Mouse (Mus musculus): ENCODE measurements around the gene Chmp2a. TPM values are rescaled to one million over a fixed set of nuclear protein-coding genes. Genes with fewer than 3 reads are reported as not detected.
"Not testable (repeated sequence)": the region's sequence is repeated elsewhere in the genome, so short reads cannot be mapped to it uniquely, and the experiment has no call there.

Chmp2a gene
- polyA plus RNA-seq (2011; ENCODE audit: insufficient read length, low read depth, missing spikeins), result 85.6 and 98.6 TPM in 2 replicates

DNA sequence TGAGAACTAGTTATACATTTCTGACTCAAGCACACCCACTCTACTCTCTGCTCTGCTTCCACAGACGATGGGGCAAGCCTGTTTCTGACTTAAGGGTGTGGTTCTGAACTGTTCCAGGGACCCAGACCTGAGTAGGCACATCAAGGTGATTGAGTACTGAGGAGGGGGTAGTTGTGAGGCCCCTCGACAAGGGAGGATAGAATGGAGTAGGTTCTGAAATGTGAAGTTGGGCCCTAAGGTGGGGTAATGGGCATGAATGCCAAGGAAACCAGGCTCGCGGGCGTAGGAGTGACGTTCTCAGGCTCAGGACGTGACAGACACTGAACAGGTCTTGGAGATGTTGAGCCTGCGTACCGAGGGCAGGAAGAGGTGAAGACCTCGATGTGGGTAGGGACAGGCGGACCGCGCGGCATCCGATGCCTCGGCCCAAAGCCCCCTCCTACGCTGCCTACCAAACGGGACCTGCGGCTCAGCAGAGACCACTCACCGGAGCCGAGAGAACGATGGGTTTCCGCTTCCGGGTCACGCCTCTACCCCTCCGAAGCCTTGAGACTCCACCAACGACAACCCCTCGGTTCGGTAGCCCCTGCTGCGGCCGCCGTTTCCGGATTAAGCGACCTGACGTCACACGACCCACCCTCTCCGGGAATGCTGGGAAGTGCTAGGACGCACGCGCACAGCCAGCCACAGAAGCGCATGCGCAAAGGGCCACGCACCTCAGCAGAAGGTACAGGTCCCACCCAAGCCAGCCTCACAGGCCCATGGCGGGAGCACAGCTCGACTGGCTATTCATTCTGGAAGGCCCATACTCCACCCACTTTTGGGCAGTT is at the start of gene Chmp2a:
Gene Chmp2a, minus strand, starts transcription at position 660 of the 830 bp plus-strand sequence.
- H3K4me1 ChIP-seq (ENCODE audit: control insufficient read depth, insufficient read depth, low read length), result peaks cover 12% of the 10 kb centered on the region; the same call in 1 of the 2 replicates
- H3K4me3 ChIP-seq (ENCODE audit: insufficient read depth, low read length), result peak within 1 kb of the TSS; percentile 43
- H3K27ac ChIP-seq (ENCODE audit: insufficient read depth, low read length), result peak within 1 kb of the TSS; percentile 85
- TF ChIP-seq POLR2A (IDR thresholded peaks at IDR 0.05; ENCODE audit: low read depth, low read length) (peak; percentile 85), CTCF (IDR thresholded peaks at IDR 0.05; ENCODE audit: borderline replicate concordance, insufficient read depth, low read length) (no peak)

DNA sequence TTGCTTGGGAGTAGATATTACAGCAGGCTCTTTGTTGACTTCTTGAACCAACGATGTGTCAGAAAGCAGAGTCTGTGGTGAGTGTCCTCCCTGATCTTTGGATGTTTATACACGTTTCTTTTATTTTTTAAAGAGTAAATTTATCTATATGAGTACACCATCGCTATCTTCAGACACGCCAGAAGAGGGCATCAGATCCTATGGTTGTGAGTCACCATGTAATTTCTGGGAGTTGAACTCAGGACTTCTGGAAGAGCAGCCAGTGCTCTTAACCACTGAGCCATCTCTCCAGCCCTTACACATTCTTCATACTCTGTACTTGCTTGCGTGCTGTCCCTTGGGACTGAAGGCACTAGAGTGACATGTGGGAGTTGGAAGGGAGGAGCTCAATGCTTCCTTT is 37.7 kb upstream of the Chmp2a start:
- H3K4me1 ChIP-seq (ENCODE audit: control insufficient read depth, insufficient read depth, low read length), result no peaks in the 10 kb centered on the region
- no peak for TF ChIP-seq CTCF (IDR thresholded peaks at IDR 0.05; ENCODE audit: borderline replicate concordance, insufficient read depth, low read length)
- TF ChIP-seq POLR2A (IDR thresholded peaks at IDR 0.05; ENCODE audit: low read depth, low read length), result no peak
- no peak overlapping the region for H3K27ac ChIP-seq (ENCODE audit: insufficient read depth, low read length)
- H3K4me3 ChIP-seq (ENCODE audit: insufficient read depth, low read length), result no peak overlapping the region

DNA sequence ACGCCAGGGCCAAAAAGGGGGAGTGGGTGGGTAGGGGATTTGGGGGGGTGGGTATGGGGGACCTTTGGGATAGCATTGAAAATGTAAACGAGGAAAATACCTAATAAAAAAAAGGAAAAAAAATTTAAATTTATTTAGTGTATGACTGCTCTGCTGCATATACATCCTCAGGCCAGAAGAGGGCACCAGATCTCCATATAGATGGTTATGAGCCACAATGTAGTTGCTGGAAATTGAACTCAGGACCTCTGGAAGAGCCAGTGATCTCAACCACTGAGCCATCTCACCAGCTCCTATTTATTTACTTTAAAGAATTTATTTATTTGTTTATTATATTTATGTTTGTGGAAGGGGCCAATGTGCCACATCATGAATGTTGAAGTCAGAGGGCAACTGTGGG is 28.8 kb upstream of the Chmp2a start:
- not testable (repeated sequence) for H3K4me3 ChIP-seq (ENCODE audit: insufficient read depth, low read length); H3K4me1 ChIP-seq (ENCODE audit: control insufficient read depth, insufficient read depth, low read length)

DNA sequence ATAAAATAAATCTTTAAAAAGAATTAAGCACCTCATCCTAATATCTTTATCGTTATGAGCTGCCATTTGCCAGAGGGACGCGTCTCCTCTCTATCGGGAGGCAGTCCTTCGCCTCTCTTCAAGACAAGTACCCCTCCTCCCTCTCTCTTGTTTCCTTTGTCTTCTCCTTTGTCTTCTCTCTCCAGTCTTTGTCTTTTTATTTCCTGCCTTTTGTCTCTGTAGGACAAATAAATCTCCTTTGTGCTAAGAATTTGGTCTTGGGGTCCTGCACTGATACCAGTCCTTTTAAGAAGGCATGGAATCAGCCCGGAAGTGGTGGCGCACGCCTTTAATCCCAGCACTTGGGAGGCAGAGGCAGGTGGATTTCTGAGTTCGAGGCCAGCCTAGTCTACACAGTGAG is 24.9 kb upstream of the Chmp2a start:
- TF ChIP-seq CTCF (IDR thresholded peaks at IDR 0.05; ENCODE audit: borderline replicate concordance, insufficient read depth, low read length) (no peak), POLR2A (IDR thresholded peaks at IDR 0.05; ENCODE audit: low read depth, low read length) (no peak)
- no peak overlapping the region for H3K4me3 ChIP-seq (ENCODE audit: insufficient read depth, low read length)
- H3K4me1 ChIP-seq (ENCODE audit: control insufficient read depth, insufficient read depth, low read length), result no peaks in the 10 kb centered on the region
- no peak overlapping the region for H3K27ac ChIP-seq (ENCODE audit: insufficient read depth, low read length)

More for the DNA sequence above, 28.8 kb upstream of the Chmp2a start:
- H3K27ac ChIP-seq (ENCODE audit: insufficient read depth, low read length), result not testable (repeated sequence)

DNA sequence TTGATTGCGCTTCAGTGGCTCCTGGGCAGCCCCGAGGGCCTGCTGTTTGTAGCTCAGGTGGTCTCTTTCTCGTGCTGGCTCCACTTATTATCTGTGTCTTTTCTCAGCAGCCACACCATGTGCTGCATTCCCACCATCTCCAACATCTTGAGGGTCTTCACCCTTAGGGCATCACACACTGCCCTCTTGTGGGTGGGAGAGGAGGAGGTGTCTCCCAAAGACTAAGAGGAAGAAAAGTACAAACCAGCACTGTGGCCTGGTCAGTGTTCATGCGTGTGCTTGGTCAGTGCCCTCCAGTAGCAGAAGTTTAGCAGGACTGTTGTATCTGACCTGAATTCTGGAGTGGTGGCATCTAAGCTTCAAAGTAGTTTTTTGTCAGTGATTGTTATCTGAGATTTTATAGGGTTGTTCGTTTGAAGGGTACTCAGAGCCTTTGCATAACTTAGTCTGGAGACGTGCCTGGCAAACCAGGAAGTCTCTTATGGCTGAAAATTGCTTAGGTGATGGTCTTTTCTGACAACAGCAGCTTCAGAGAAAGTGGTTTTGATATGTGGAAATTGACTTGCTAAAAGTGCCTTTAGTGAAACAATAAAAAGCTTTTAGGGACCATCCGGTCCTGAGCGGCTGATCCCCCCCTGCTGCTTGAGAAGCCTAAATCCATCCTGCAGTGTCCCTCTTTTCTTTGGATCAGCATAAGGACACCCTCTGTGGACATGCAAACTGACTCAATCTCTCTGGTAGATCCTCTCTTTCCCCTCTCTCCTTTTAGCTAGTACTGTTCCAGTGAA is 22.5 kb upstream of the Chmp2a start:
- Histone ChIP-seq H3K27ac (ENCODE audit: insufficient read depth, low read length) (no peak overlapping the region), H3K4me3 (ENCODE audit: insufficient read depth, low read length) (no peak overlapping the region), H3K4me1 (ENCODE audit: control insufficient read depth, insufficient read depth, low read length) (no peaks in the 10 kb centered on the region)
- TF ChIP-seq POLR2A (IDR thresholded peaks at IDR 0.05; ENCODE audit: low read depth, low read length) (no peak), CTCF (IDR thresholded peaks at IDR 0.05; ENCODE audit: borderline replicate concordance, insufficient read depth, low read length) (peak; percentile 6; the same call in 1 of the 2 replicates)

DNA sequence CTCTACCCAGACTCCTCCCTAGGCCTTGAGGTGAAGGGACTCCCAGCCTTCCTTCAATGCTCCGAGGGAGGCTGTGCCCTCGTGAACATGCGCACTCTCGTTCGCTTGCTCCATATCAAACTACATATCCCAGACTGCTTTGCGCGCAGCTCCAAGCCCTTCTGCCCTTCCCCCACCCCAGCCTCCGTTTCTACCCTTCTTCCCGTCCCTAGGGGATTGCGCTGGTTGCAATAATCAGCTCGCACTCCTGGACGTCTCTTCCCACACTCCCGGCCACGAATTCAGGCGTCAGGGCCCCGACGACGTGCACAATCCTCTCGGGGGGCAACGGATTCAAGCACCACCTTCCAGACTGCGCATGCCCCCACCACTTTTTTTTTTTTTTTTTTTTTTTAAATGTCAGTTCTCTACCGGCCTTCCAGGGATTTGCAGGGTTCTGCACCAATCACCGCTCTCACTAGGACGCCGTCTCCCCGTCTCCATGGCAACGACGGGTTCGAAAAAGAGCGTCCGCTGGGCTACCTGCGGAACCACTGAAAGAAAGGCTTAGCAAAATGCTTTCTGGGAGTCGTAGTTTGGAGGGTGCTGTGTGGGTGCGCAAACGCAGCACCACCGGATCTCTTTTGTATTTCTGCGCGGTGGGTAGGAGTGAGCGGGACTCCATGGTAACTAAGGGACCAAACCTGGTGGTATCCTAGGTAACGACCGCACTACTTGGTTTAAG is 19.8 kb upstream of the Chmp2a start, which contains the start of gene Mzf1:
Gene Mzf1, minus strand, starts transcription at position 478 of the 724 bp plus-strand sequence.
- TF ChIP-seq POLR2A (IDR thresholded peaks at IDR 0.05; ENCODE audit: low read depth, low read length) (peak; percentile 84), CTCF (IDR thresholded peaks at IDR 0.05; ENCODE audit: borderline replicate concordance, insufficient read depth, low read length) (no peak)
- H3K4me3 ChIP-seq (ENCODE audit: insufficient read depth, low read length), result peak within 1 kb of the TSS; percentile 67
- H3K4me1 ChIP-seq (ENCODE audit: control insufficient read depth, insufficient read depth, low read length), result no peaks in the 10 kb centered on the region
- H3K27ac ChIP-seq (ENCODE audit: insufficient read depth, low read length), result 0 out of 2 replicates have a peak within 1 kb of the TSS, but pooled peaks have one; percentile 19

DNA sequence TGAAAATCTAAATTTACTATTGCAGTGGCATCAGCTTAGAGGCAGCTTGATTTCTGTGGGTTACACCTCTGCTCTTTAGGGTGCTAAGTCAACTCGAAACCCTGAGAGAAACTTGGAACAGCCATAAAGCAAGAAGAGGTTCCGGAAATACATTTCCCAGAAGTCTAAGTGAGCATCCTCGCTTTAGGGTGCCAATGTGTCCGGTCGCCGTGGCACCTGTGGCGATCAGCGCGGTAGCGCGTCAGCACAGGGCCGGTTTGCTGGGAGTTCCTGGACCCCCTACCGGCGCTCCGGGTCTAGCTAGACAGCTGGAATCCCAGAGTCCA is 19.3 kb upstream of the Chmp2a start:
- no peak for TF ChIP-seq POLR2A (IDR thresholded peaks at IDR 0.05; ENCODE audit: low read depth, low read length)
- TF ChIP-seq CTCF (IDR thresholded peaks at IDR 0.05; ENCODE audit: borderline replicate concordance, insufficient read depth, low read length), result no peak
- H3K4me3 ChIP-seq (ENCODE audit: insufficient read depth, low read length), result peak overlapping the region; percentile 67
- no peak overlapping the region for H3K27ac ChIP-seq (ENCODE audit: insufficient read depth, low read length)
- H3K4me1 ChIP-seq (ENCODE audit: control insufficient read depth, insufficient read depth, low read length), result no peaks in the 10 kb centered on the region

DNA sequence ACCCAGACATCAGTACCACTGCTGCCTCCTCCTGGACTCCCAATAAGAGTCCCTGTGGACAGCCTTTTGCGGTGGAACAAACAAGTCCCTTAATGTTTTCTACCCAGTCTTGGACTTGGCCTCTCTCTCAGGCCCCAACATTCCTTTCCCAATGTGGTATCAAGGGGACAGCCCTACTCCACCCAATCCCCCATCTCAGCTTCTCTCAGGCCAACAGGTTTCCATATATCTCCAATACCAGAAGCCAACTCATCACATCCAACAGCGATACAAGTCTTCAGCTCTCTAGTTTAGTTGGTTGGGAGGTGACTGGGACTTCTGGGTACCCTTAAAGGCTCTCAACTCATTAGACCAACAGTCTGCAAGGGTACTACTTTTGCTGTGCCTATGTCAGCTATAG is 18.9 kb upstream of the Chmp2a start:
- TF ChIP-seq POLR2A (IDR thresholded peaks at IDR 0.05; ENCODE audit: low read depth, low read length) (no peak), CTCF (IDR thresholded peaks at IDR 0.05; ENCODE audit: borderline replicate concordance, insufficient read depth, low read length) (no peak)
- no peak overlapping the region for H3K27ac ChIP-seq (ENCODE audit: insufficient read depth, low read length)

DNA sequence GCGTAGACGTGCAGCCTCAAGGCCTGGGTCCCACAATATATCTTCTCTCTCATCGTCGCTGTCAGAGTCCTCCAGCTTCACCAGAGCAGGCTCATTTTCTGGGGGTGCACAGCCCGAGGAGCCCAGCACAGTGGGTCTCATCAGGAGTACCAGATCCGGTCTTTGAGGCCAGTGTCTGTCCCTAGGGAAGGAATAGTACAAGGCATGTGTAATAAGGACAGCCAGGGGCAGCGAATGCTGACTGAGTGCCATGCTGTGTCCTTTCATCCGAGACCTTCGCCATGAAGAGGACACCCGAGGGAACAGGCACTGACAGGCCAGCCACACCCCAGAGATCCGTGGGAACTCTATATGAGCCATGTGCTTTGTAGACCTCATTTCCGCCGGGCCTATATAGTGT is 18.4 kb upstream of the Chmp2a start:
- TF ChIP-seq POLR2A (IDR thresholded peaks at IDR 0.05; ENCODE audit: low read depth, low read length) (no peak), CTCF (IDR thresholded peaks at IDR 0.05; ENCODE audit: borderline replicate concordance, insufficient read depth, low read length) (no peak)
- H3K27ac ChIP-seq (ENCODE audit: insufficient read depth, low read length), result no peak overlapping the region

More for the DNA sequence above, 18.9 kb upstream of the Chmp2a start:
- Histone ChIP-seq H3K4me3 (ENCODE audit: insufficient read depth, low read length) (peak overlapping the region; percentile 67; the same call in 1 of the 2 replicates), H3K4me1 (ENCODE audit: control insufficient read depth, insufficient read depth, low read length) (no peaks in the 10 kb centered on the region)

More for the DNA sequence above, 18.4 kb upstream of the Chmp2a start:
- no peak overlapping the region for H3K4me3 ChIP-seq (ENCODE audit: insufficient read depth, low read length)
- H3K4me1 ChIP-seq (ENCODE audit: control insufficient read depth, insufficient read depth, low read length), result no peaks in the 10 kb centered on the region

Data from embryonic fibroblast, embryonic 13.5 days (primary cell).